Mouse (Mus musculus): ENCODE data around the gene Mical3.

GRCm38 (mm10) chr6:121128736-121129135 lies 2.1 kb downstream of the Mical3 start:
- TF ChIP-seq CTCF (IDR thresholded peaks at IDR 0.05; ENCODE audit: extremely low read depth, insufficient read depth, low read length) (no peak), POLR2A (IDR thresholded peaks at IDR 0.05; ENCODE audit: extremely low read depth, insufficient read depth, low read length) (no peak)

Measured in cortical plate, adult 2 months (tissue).